Mouse (Mus musculus) kidney, adult 11 months (tissue): ENCODE results near the gene Ankrd66.
A peak's percentile ranks its signal among the peaks of the same experiment; 100 is the strongest.
"Not testable (repeated sequence)": the region's sequence is repeated elsewhere in the genome, so short reads cannot be mapped to it uniquely, and the experiment has no call there.

Source experiments
- DNase-seq: peaks from one replicate; pipeline ENCODE4 v3.0.0; 2022

Ankrd66 gene

GRCm38 (mm10) chr17:43534362-43535222, 8.8 kb downstream of the Ankrd66 start:
- DNase-seq: peak; percentile 11

DNA sequence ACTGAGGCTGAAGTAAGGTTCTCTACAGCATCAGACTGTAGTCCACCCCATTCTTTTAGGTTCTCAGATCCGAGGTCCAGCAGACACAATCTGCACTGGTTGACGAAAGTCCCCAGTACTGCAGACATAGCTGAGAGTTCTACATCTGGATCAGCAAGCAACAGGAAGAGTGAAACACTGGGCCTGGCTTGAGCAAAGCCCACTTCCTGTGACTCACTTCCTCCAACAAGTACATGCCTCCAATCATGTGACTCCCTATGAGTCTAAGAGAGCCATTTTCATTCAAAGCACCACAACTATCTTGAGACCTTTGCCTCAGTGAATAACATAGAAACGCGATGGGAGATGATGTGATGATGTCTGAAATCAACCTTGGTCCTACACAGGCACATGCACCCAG, 12.2 kb downstream of the Ankrd66 start:
- no peak for DNase-seq

DNA sequence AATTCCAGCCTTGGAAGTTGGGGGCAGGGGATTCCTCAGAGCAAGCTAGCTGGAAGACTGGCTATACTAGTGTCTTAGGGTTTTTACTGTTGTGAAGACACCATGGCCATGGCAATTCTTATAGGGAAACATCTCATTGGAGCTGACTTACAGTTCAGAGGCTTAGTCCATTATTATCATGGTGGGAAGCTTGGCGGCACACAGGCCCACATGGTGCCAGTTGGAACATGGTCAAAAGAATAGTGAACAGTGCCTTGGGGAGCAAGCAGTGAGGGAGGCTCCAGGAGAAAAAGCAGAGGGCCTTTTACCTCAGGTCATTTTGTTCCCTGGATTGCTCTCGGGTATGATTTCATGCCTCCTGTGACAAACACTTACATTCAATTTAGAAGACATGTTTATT, 12.9 kb downstream of the Ankrd66 start:
- DNase-seq: no peak

GRCm38 (mm10) chr17:43520166-43520565, 23.3 kb downstream of the Ankrd66 start:
- no peak for DNase-seq

DNA sequence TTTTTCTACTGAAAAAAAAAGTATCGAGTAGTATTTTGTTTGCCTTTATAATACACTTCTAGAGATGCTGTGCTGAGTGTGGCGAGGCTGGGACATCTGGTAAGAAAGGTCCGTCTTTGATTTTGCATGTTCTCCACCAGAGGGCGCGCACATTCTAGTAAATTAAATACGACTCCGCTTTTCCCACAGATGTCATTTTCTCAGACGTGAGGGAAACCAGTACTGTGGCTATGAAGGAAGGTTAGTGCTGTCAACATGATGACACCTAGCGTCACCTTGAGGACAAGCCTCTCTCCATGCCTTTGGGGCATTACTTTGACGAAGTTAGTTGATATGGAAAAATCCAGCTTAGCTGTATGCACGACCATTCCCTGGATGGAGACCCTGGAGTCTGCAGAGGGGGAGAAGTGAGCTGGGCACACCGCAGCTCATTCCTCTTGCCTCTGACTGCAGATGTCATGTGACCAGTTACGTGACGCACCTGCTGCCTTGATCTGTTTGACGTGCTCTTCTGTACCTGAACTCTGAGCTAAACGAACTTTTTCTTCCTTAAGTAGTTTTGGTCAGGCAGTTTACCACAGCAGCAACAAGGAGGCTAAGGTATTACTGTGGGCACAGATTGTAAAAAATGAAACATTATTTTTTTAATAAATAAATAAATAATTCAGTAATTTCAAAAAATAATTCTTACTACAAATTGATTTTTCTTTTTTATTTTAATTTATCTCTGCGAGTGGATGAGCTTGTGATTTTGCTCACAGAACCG, 24.6 kb downstream of the Ankrd66 start:
- peak; percentile 22 for DNase-seq

GRCm38 (mm10) chr17:43510782-43511181, 32.7 kb downstream of the Ankrd66 start:
- DNase-seq: no peak

- no peak for DNase-seq
These were observed 38.9 kb downstream of the Ankrd66 start for GRCm38 (mm10) chr17:43504594-43504934.

GRCm38 (mm10) chr17:43503861-43504593, 39.4 kb downstream of the Ankrd66 start:
- peak; percentile 37 for DNase-seq

- peak; percentile 76 for DNase-seq
These were observed 40.8 kb downstream of the Ankrd66 start, which contains the start of gene Mep1a for GRCm38 (mm10) chr17:43502592-43502991. TSS of gene Mep1a (minus strand) at chr17:43502812.

DNA sequence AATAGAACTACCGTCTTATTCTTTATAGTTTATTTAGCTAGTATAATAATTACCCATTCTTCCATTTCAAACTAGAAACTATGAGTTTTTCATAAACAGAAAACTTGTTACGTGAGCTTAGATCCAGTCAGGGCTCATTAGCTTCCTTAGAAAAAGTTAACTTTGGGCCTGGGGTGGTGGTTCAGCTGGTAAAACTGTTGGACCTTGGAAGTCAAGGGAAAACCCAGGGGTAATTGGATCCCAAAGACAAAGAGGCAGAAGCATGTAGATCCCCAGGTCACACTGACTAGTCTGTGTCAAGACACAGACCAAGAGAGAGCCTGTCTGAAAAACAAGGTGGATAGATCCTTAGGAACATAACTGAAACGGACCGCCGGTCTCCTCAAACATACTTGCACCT, 41.8 kb downstream of the Ankrd66 start:
- DNase-seq: peak; percentile 52

DNA sequence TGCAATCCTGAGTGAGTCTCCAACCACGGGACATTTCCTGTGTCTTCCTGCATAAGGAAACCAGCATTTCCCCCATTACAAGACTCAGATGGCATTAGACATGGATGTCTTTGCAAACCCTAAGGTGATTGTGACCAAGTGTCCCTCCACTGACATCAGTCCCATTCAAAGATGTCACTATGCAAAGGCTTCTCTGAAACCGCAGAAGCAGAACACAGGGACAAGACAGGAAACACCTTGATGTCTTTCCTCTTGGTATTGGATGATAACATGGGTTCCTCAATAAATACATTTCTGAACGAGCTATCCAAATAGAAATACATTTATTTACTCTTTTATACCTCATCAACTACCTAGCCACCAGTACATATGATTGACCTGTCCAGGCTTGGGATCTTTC, 42.2 kb downstream of the Ankrd66 start:
- no peak for DNase-seq

DNA sequence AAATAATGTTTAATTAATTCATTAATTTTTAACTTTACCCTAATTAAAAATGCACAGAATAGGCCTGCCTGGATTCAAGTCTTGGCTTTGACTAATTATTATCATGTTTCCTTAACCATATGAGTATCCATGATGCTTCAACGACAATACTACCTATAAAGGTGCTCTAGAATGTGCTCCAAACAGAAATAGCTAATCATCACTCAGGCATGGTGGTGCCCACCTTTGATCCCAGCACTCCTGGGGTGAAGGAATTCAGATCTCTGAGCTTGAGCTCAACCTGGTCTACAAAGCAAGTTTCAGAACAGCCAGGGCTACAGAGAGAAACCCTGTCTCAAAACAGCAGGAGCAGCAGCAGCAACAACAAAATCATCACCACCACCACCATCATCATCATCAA, 42.9 kb downstream of the Ankrd66 start:
- DNase-seq: peak; percentile 67

- no peak for DNase-seq
These were observed 45.9 kb downstream of the Ankrd66 start for GRCm38 (mm10) chr17:43497521-43497920.

- DNase-seq: no peak
These were observed 47.9 kb downstream of the Ankrd66 start for GRCm38 (mm10) chr17:43495502-43495901.

GRCm38 (mm10) chr17:43490371-43490770, 53.1 kb downstream of the Ankrd66 start:
- not testable (repeated sequence) for DNase-seq

GRCm38 (mm10) chr17:43488439-43489151, 54.8 kb downstream of the Ankrd66 start:
- DNase-seq: no peak

- DNase-seq: no peak
These were observed 57.5 kb downstream of the Ankrd66 start for GRCm38 (mm10) chr17:43485982-43486381.
